Mouse (Mus musculus): ENCODE measurements around the gene Arhgap11a. TPM values are rescaled to one million over a fixed set of nuclear protein-coding genes. Genes with fewer than 3 reads are reported as not detected.

Arhgap11a gene
- total RNA-seq (2014; rRNA removed) (0.55 and 1.0 TPM in 2 replicates), polyA plus RNA-seq (2012; rRNA removed) (0.19 and 0.21 TPM in 2 replicates)

GRCm38 (mm10) chr2:113848245-113849121, at the start of gene Arhgap11a:
Arhgap11a (minus strand) TSS chr2:113848661.
- no peaks in the 10 kb centered on the region; the same call in 1 of the 2 replicates for H3K79me2 ChIP-seq (ENCODE audit: control insufficient read depth, insufficient read depth, low read length)
- peak within 1 kb of the TSS; percentile 80 for H3K9ac ChIP-seq (ENCODE audit: low read depth, low read length)
- peak within 1 kb of the TSS; percentile 83 for H3K27ac ChIP-seq (replicated peaks; ENCODE audit: insufficient read depth, low read depth, low read length)
- TF ChIP-seq POLR2A (IDR thresholded peaks at IDR 0.05; ENCODE audit: extremely low read depth, insufficient read depth, low read length) (no peak), CTCF (IDR thresholded peaks at IDR 0.05; ENCODE audit: low read depth, low read length) (no peak)
- no peaks in the 10 kb centered on the region for H3K27me3 ChIP-seq (ENCODE audit: control insufficient read depth, insufficient read depth, low read length)
- under 1% methylated on average over 48 of the region's 48 CpGs for WGBS
- peak within 1 kb of the TSS; percentile 95 for H3K4me3 ChIP-seq (ENCODE audit: insufficient read depth, low read depth, low read length)
- peaks cover 7% of the 10 kb centered on the region; the same call in 1 of the 2 replicates for H3K4me1 ChIP-seq (ENCODE audit: control insufficient read depth, insufficient read depth, low read length)
- DNase-seq (ENCODE audit: extremely low read depth, low read depth, low spot score), result peak; percentile 94
- no peaks in the 10 kb centered on the region for H3K36me3 ChIP-seq (ENCODE audit: control insufficient read depth, insufficient read depth, low read length)

- no peak for DNase-seq (ENCODE audit: extremely low read depth, low read depth, low spot score)
- H3K4me1 ChIP-seq (ENCODE audit: control insufficient read depth, insufficient read depth, low read length), result no peaks in the 10 kb centered on the region
- H3K36me3 ChIP-seq (ENCODE audit: control insufficient read depth, insufficient read depth, low read length), result no peaks in the 10 kb centered on the region
- H3K4me3 ChIP-seq (ENCODE audit: insufficient read depth, low read depth, low read length), result no peak overlapping the region
- H3K27ac ChIP-seq (replicated peaks; ENCODE audit: insufficient read depth, low read depth, low read length), result no peak overlapping the region
- TF ChIP-seq POLR2A (IDR thresholded peaks at IDR 0.05; ENCODE audit: extremely low read depth, insufficient read depth, low read length), result no peak
- TF ChIP-seq CTCF (IDR thresholded peaks at IDR 0.05; ENCODE audit: low read depth, low read length), result no peak
- H3K27me3 ChIP-seq (ENCODE audit: control insufficient read depth, insufficient read depth, low read length), result no peaks in the 10 kb centered on the region
- H3K79me2 ChIP-seq (ENCODE audit: control insufficient read depth, insufficient read depth, low read length), result no peaks in the 10 kb centered on the region
- 80% methylated on average over 10 of the region's 12 CpGs for WGBS
- no peak overlapping the region for H3K9ac ChIP-seq (ENCODE audit: low read depth, low read length)
These were observed 45.1 kb upstream of the Arhgap11a start for GRCm38 (mm10) chr2:113893385-113894122.

DNA sequence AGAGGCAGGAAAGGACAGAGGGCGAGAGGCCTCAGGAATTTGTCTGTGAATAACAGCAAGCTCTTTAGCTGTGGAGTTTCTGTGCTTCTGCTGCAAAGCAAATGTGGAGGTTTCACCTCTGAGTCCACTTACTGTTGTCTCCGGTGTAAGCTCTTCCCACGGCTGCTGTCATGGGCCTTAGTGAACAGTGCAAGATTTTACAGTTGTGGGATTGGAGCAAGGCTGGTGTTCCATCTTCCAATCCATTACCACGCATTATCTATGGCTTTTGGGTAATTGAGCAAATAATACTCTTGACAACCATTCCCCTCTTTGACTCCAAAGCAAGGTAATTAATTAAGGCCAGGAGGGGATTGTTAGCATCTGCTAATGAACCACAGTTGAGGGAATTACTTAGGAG, 38.7 kb upstream of the Arhgap11a start:
- no peak for DNase-seq (ENCODE audit: extremely low read depth, low read depth, low spot score)
- Histone ChIP-seq H3K4me3 (ENCODE audit: insufficient read depth, low read depth, low read length) (no peak overlapping the region), H3K36me3 (ENCODE audit: control insufficient read depth, insufficient read depth, low read length) (no peaks in the 10 kb centered on the region), H3K27ac (replicated peaks; ENCODE audit: insufficient read depth, low read depth, low read length) (no peak overlapping the region), H3K9ac (ENCODE audit: low read depth, low read length) (no peak overlapping the region), H3K27me3 (ENCODE audit: control insufficient read depth, insufficient read depth, low read length) (no peaks in the 10 kb centered on the region), H3K4me1 (ENCODE audit: control insufficient read depth, insufficient read depth, low read length) (no peaks in the 10 kb centered on the region), H3K79me2 (ENCODE audit: control insufficient read depth, insufficient read depth, low read length) (no peaks in the 10 kb centered on the region)
- 92% methylated on average over 4 of the region's 4 CpGs for WGBS
- TF ChIP-seq POLR2A (IDR thresholded peaks at IDR 0.05; ENCODE audit: extremely low read depth, insufficient read depth, low read length) (no peak), CTCF (IDR thresholded peaks at IDR 0.05; ENCODE audit: low read depth, low read length) (no peak)

- TF ChIP-seq CTCF (IDR thresholded peaks at IDR 0.05; ENCODE audit: low read depth, low read length) (no peak), POLR2A (IDR thresholded peaks at IDR 0.05; ENCODE audit: extremely low read depth, insufficient read depth, low read length) (no peak)
- no peak overlapping the region for H3K9ac ChIP-seq (ENCODE audit: low read depth, low read length)
- WGBS, result 42% methylated on average over 1 of the region's 1 CpGs
These were observed 37.6 kb upstream of the Arhgap11a start for GRCm38 (mm10) chr2:113886061-113886460.

DNA sequence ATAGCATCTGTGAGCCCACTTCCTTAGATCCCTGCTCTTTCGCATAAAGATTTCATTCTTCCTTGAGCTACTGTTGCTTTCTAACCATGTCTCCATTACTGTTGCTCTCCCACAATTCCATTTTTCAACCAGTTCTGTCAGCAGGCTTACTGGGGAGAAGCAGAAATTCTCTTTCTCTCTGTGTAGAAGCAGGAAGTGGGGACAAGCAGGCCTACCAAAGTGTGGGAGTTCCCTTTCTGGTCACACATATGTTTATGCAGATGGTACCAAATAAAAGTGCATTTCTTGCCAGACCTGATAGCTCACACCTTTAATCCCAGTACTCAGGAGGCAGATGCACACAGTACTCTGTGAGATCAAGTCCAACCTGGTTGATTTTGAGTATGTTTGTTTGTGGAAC, 21.7 kb upstream of the Arhgap11a start:
- TF ChIP-seq CTCF (IDR thresholded peaks at IDR 0.05; ENCODE audit: low read depth, low read length) (no peak), POLR2A (IDR thresholded peaks at IDR 0.05; ENCODE audit: extremely low read depth, insufficient read depth, low read length) (no peak)

More at GRCm38 (mm10) chr2:113886061-113886460, 37.6 kb upstream of the Arhgap11a start:
- DNase-seq (ENCODE audit: extremely low read depth, low read depth, low spot score), result peak; percentile 66
- no peak overlapping the region for H3K27ac ChIP-seq (replicated peaks; ENCODE audit: insufficient read depth, low read depth, low read length)
- H3K4me3 ChIP-seq (ENCODE audit: insufficient read depth, low read depth, low read length), result no peak overlapping the region
- no peaks in the 10 kb centered on the region for H3K27me3 ChIP-seq (ENCODE audit: control insufficient read depth, insufficient read depth, low read length)
- no peaks in the 10 kb centered on the region for H3K36me3 ChIP-seq (ENCODE audit: control insufficient read depth, insufficient read depth, low read length)
- no peaks in the 10 kb centered on the region for H3K79me2 ChIP-seq (ENCODE audit: control insufficient read depth, insufficient read depth, low read length)
- H3K4me1 ChIP-seq (ENCODE audit: control insufficient read depth, insufficient read depth, low read length), result no peaks in the 10 kb centered on the region

More for the DNA sequence above, 21.7 kb upstream of the Arhgap11a start:
- Histone ChIP-seq H3K4me3 (ENCODE audit: insufficient read depth, low read depth, low read length) (no peak overlapping the region), H3K9ac (ENCODE audit: low read depth, low read length) (no peak overlapping the region), H3K4me1 (ENCODE audit: control insufficient read depth, insufficient read depth, low read length) (no peaks in the 10 kb centered on the region), H3K36me3 (ENCODE audit: control insufficient read depth, insufficient read depth, low read length) (no peaks in the 10 kb centered on the region), H3K27ac (replicated peaks; ENCODE audit: insufficient read depth, low read depth, low read length) (no peak overlapping the region), H3K79me2 (ENCODE audit: control insufficient read depth, insufficient read depth, low read length) (no peaks in the 10 kb centered on the region), H3K27me3 (ENCODE audit: control insufficient read depth, insufficient read depth, low read length) (no peaks in the 10 kb centered on the region)
- 82% methylated on average over 1 of the region's 1 CpGs for WGBS
- DNase-seq (ENCODE audit: extremely low read depth, low read depth, low spot score), result no peak

All from liver, adult 2 months (tissue).